Mouse (Mus musculus) limb, embryonic 14.5 days (tissue): ENCODE measurements around the gene Rhbdl3. TPM values are rescaled to one million over a fixed set of nuclear protein-coding genes. Genes with fewer than 3 reads are reported as not detected.

ENCODE experiments used
- ATAC-seq: fragments of 200-750 bp; cut with Nextera tagmentation; 2 replicates; pipeline ENCODE4 v1.8.0; 2017; ENCODE audit warnings: low read depth, moderate number of reproducible peaks, moderate TSS enrichment; ENCODE audit not compliant: low FRiP score
- DNase-seq: peaks from one replicate; pipeline ENCODE4 v3.0.0-alpha.2; 2015; ENCODE audit warnings: low spot score
- H3K27ac ChIP-seq: fragments of 300-500 bp; sonication (generic); replicated peaks from 2 replicates; pipeline ENCODE4 v1.5.1; 2014; ENCODE audit warnings: low read depth, mild to moderate bottlenecking, low read length, moderate library complexity, mixed read lengths
- H3K27me3 ChIP-seq: fragments of 300-500 bp; sonication (generic); 2 replicates; pipeline ENCODE4 v1.6.1; 2014; ENCODE audit warnings: low read length, mixed read lengths; ENCODE audit not compliant: control insufficient read depth, insufficient read depth
- H3K36me3 ChIP-seq: fragments of 300-500 bp; sonication (generic); 2 replicates; pipeline ENCODE4 v1.6.1; 2014; ENCODE audit warnings: mild to moderate bottlenecking, low read length, moderate library complexity, mixed read lengths; ENCODE audit not compliant: control insufficient read depth, insufficient read depth
- H3K4me1 ChIP-seq: fragments of 300-500 bp; sonication (generic); 2 replicates; pipeline ENCODE4 v1.6.1; 2014; ENCODE audit warnings: antibody characterized with exemption, low read length, mixed read lengths; ENCODE audit not compliant: control insufficient read depth, insufficient read depth
- H3K4me2 ChIP-seq: fragments of 300-500 bp; sonication (generic); replicated peaks from 2 replicates; pipeline ENCODE4 v1.6.1; 2014; ENCODE audit warnings: low read depth, mild to moderate bottlenecking, low read length, moderate library complexity; ENCODE audit not compliant: severe bottlenecking
- H3K4me3 ChIP-seq: fragments of 300-500 bp; sonication (generic); replicated peaks from 2 replicates; pipeline ENCODE4 v1.5.1; 2014; ENCODE audit warnings: low read length
- H3K9ac ChIP-seq: fragments of 300-500 bp; sonication (generic); 2 replicates; pipeline ENCODE4 v1.6.1; 2014; ENCODE audit warnings: mild to moderate bottlenecking, low read depth, low read length, moderate library complexity; ENCODE audit not compliant: severe bottlenecking
- H3K9me3 ChIP-seq: fragments of 300-500 bp; sonication (generic); 2 replicates; pipeline ENCODE4 v1.6.1; 2016; ENCODE audit warnings: low read length; ENCODE audit not compliant: control insufficient read depth
- POLR2A ChIP-seq: fragments of 200-500 bp; IDR thresholded peaks from 2 replicates; pipeline ENCODE4 v1.8.0; 2012; ENCODE audit warnings: inconsistent platforms, mild to moderate bottlenecking, moderate library complexity, borderline replicate concordance; ENCODE audit not compliant: insufficient read depth, insufficient read length; ENCODE audit errors: extremely low read depth
- WGBS: fragments of 180-500 bp; shearing (Covaris S2); extraction: QIAGEN DNeasy Blood & Tissue Kit; methylation state at CpG from one replicate; pipeline ENCODE4 v1.1.7; 2014; 5-methylcytosine and 5-hydroxymethylcytosine counted together
- polyA plus RNA-seq, 2 experiments: library from polyadenylated mRNA; depleted of rRNA in 1 of 2; stranded (reverse) in 1 of 2; unstranded in 1 of 2; fragments of >200 nt; fragmentation: Nextera tagmentation in 1 of 2; extraction: Ambion mirVana in 1 of 2; gene quantifications; 2 replicates each; pipeline versions ENCODE4 v1.2.1 to v1.2.3; 2012 to 2014

Gene Rhbdl3
- polyA plus RNA-seq, 2 experiments: 4.8 to 6.0 TPM

DNA sequence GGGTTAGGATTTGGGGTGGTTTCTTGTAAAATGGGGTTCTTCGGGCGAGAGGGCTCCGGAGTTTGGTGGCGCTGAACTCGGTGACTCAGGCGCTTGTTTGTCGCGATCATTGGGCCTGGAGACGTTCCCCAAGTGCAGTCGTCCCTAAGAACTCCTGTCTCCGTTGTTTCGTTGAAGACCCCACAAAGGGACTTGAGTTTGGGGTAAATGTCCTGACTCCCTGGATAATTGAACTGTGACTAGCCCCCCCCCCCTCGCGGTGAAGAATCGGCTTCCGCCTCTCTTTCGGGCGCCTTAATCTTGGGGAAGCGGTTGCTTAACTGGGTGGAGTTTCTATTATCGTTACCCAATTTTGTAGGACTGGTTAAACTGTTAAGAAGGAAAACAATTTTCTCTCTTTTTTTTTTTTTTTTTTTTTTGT lies 82.9 kb downstream of the Rhbdl3 start:
- DNase-seq: no peak
- no peak for ATAC-seq
- H3K27ac ChIP-seq: peak overlapping the region; percentile 87
- peak overlapping the region; percentile 73 for H3K4me3 ChIP-seq
- no peaks in the 10 kb centered on the region for H3K9me3 ChIP-seq
- no peak for TF ChIP-seq POLR2A
- peaks cover 18% of the 10 kb centered on the region for H3K4me1 ChIP-seq
- peak overlapping the region; percentile 58; the same call in 1 of the 2 replicates for H3K4me2 ChIP-seq
- peaks cover 26% of the 10 kb centered on the region for H3K36me3 ChIP-seq
- H3K27me3 ChIP-seq: no peaks in the 10 kb centered on the region
- peak overlapping the region; percentile 96 for H3K9ac ChIP-seq
- WGBS: 0% methylated on average over 20 of the region's 20 CpGs

DNA sequence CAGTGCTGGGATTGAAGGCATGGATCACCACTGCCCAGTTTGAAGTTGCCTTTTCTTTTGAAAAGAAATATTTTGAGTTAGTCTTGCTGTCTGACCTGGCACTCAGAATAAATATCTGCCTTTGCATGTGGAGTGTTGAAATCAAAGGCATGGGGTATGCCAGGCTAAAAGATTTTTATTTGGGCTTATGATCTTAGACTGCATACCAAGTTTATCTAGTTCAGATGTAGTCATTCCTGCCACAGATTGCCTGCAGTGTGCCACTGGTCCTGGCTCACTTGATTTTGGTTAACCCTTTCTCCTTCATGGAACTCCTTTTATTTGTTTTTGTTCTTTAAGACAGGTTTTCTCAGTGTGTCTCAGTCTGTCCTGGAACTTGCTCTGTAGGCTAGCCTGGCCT lies 83.7 kb downstream of the Rhbdl3 start:
- ATAC-seq (no peak), DNase-seq (no peak)
- H3K9me3 ChIP-seq: no peaks in the 10 kb centered on the region
- H3K27me3 ChIP-seq: no peaks in the 10 kb centered on the region
- peak overlapping the region; percentile 96 for H3K9ac ChIP-seq
- peak overlapping the region; percentile 58 for H3K4me2 ChIP-seq
- H3K36me3 ChIP-seq: peaks cover 33% of the 10 kb centered on the region
- no peak for TF ChIP-seq POLR2A
- no peak overlapping the region for H3K27ac ChIP-seq
- peaks cover 18% of the 10 kb centered on the region for H3K4me1 ChIP-seq
- peak overlapping the region; percentile 73 for H3K4me3 ChIP-seq

DNA sequence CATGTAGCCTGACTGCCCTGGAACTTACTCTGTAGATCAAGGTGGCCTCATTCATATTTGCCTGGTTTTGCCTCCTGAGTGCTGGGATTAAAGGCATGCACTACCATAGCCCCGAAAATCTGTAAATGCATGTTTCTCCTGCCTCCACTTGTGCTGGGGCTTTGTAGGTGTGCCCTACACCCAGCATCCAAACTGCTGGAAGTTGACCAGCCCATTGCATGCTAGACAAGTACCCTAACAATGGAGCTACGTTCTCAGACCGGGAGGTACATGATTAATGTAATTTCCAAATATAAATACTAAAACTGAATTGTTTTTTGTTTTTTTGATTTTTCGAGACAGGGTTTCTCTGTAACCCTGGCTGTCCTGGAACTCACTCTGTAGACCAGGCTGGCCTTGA lies 84.3 kb downstream of the Rhbdl3 start:
- 55% methylated on average over 4 of the region's 4 CpGs for WGBS
- Histone ChIP-seq H3K27ac (no peak overlapping the region), H3K36me3 (peaks cover 39% of the 10 kb centered on the region), H3K4me3 (peak overlapping the region; percentile 73), H3K9me3 (no peaks in the 10 kb centered on the region), H3K4me1 (peaks cover 18% of the 10 kb centered on the region), H3K27me3 (no peaks in the 10 kb centered on the region), H3K9ac (peak overlapping the region; percentile 96), H3K4me2 (peak overlapping the region; percentile 58)
- DNase-seq: no peak
- no peak for ATAC-seq
- TF ChIP-seq POLR2A: no peak

DNA sequence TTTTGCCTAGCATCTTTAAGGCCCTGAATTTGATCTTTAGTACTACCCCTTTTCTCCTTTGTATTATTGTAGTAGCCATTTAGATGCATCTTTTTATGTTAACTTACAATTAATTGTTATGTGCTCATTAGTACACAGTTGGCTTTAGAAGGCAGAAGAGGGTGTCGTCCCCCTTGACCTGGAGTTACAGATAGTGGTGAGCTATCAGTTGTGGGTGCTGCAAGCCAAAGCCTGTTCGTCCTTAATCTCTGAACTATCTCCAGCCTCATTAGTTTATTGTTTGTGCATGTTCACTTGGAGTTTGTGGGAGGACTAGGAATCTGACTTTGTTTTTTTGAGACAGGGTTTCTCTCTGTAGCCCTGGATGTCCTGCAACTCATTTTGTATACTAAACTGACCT lies 86.1 kb downstream of the Rhbdl3 start:
- Histone ChIP-seq H3K9me3 (no peaks in the 10 kb centered on the region), H3K4me3 (no peak overlapping the region), H3K9ac (no peak overlapping the region), H3K4me1 (peaks cover 18% of the 10 kb centered on the region), H3K4me2 (no peak overlapping the region), H3K36me3 (peaks cover 51% of the 10 kb centered on the region), H3K27ac (no peak overlapping the region), H3K27me3 (no peaks in the 10 kb centered on the region)
- no peak for TF ChIP-seq POLR2A
- DNase-seq (no peak), ATAC-seq (no peak)
- WGBS: 87% methylated on average over 2 of the region's 2 CpGs

- TF ChIP-seq POLR2A: no peak
Measured at GRCm38 (mm10) chr11:80389885-80390284, 89.2 kb downstream of the Rhbdl3 start.

DNA sequence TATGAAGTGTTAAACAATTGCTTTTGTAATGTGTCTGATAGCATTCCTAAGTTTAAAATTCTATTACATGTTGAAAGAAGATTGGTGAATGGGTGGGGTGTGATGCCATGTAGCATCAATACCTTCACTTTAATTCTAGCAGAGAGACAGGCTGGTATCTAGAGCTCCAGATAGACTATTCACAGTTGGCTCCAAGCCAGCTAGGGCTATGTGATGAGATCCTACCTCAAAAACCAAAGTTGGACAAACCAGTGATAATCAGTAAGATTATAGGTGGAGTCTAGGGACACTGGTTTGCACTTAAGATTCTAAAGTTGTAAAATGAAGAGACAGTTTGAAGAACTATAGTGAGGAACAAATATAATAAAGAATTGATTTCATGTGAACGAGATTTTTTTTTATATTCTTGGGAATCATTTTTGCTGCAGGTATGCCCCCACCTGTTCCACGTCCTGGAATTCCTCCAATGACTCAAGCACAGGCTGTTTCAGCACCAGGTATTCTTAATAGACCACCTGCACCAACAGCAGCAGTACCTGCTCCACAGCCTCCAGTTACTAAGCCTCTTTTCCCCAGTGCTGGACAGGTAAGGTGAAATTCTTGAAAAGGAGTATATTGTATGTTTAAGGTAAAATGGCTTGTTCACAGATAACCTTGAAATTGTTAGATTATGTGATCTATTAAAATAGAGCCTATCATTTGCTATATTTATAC lies 90.9 kb downstream of the Rhbdl3 start:
- ATAC-seq (no peak), DNase-seq (no peak)
- Histone ChIP-seq H3K27me3 (no peaks in the 10 kb centered on the region), H3K27ac (no peak overlapping the region), H3K4me1 (0 out of 2 replicates have a peak, but pooled peaks cover 3% of the 10 kb centered on the region), H3K4me3 (no peak overlapping the region), H3K9me3 (no peaks in the 10 kb centered on the region), H3K36me3 (peaks cover 81% of the 10 kb centered on the region), H3K9ac (no peak overlapping the region), H3K4me2 (no peak overlapping the region)
- WGBS: 90% methylated on average over 2 of the region's 2 CpGs
- no peak for TF ChIP-seq POLR2A

More at GRCm38 (mm10) chr11:80389885-80390284, 89.2 kb downstream of the Rhbdl3 start:
- H3K36me3 ChIP-seq: peaks cover 72% of the 10 kb centered on the region
- ATAC-seq (no peak), DNase-seq (no peak)
- H3K4me1 ChIP-seq: peaks cover 18% of the 10 kb centered on the region
- no peak overlapping the region for H3K27ac ChIP-seq
- H3K4me2 ChIP-seq: no peak overlapping the region
- H3K9ac ChIP-seq: no peak overlapping the region
- no peak overlapping the region for H3K4me3 ChIP-seq
- no peaks in the 10 kb centered on the region for H3K9me3 ChIP-seq
- H3K27me3 ChIP-seq: no peaks in the 10 kb centered on the region
- WGBS: 86% methylated on average over 1 of the region's 1 CpGs
